In genomic region chr9:96818128-96818821, GRCm38 (mm10) we compare ENCODE assay signal across 9 mouse cellular contexts.
A peak's percentile ranks its signal among the peaks of the same experiment; 100 is the strongest.
DNase-seq lines count a peak whose midpoint lies in the region; ATAC-seq and TF ChIP-seq lines count a peak whose summit lies in the region.
"Had no signal": no experiment of that assay in that cellular context is flagged by ENCODE, and none has a peak within 500 bp of the region (broad histone marks: within the 10 kb centered on the region; RNA-seq: fewer than 3 reads in every experiment).

No protein-coding gene starts in this region.

- TF ChIP-seq POLR2A in brain, embryonic 14.5 days (IDR thresholded peaks at IDR 0.05; ENCODE audit: borderline replicate concordance, extremely low read depth, insufficient read depth, insufficient read length, poor library complexity, severe bottlenecking) = no peak

- H3K27ac ChIP-seq in hindbrain, embryonic 15.5 days (replicated peaks) = no peak overlapping the region
- no peak overlapping the region for H3K27ac ChIP-seq in midbrain, embryonic 15.5 days

- no peak overlapping the region for H3K4me2 ChIP-seq in hindbrain, embryonic 15.5 days
- no peak overlapping the region for H3K4me2 ChIP-seq in midbrain, embryonic 15.5 days

- 31% methylated on average over 7 of the region's 7 CpGs for WGBS in hindbrain, embryonic 15.5 days
- 33% methylated on average over 7 of the region's 7 CpGs for WGBS in midbrain, embryonic 15.5 days

- H3K9ac ChIP-seq in hindbrain, embryonic 15.5 days = no peak overlapping the region
- no peak overlapping the region for H3K9ac ChIP-seq in midbrain, embryonic 15.5 days

- H3K36me3 ChIP-seq in hindbrain, embryonic 15.5 days = no peaks in the 10 kb centered on the region
- H3K36me3 ChIP-seq in midbrain, embryonic 15.5 days (replicated peaks) = no peaks in the 10 kb centered on the region

- no peaks in the 10 kb centered on the region for H3K9me3 ChIP-seq in hindbrain, embryonic 15.5 days
- H3K9me3 ChIP-seq in midbrain, embryonic 15.5 days = no peaks in the 10 kb centered on the region

- intact Hi-C loops in left cerebral cortex, postnatal 14 days (cut with DNase I) = loop anchor here (2.0 kb wide), 1 partner anchor 149 kb away; no protein-coding TSS in a partner anchor

- ATAC-seq in erythroid progenitor cell, adult 5-6 weeks (replicated peaks; ENCODE audit: low FRiP score, poor library complexity, severe bottlenecking) = peak; percentile 70
- peak; percentile 73 for ATAC-seq in hindbrain, embryonic 15.5 days (ENCODE audit: low FRiP score, low read depth)
- ATAC-seq in midbrain, embryonic 15.5 days (replicated peaks) = peak; percentile 75; the same call in 1 of the 2 replicates

- DNase-seq in left cerebral cortex, adult 11 months (ENCODE audit: low spot score) = peak; percentile 57
- DNase-seq in left cerebral cortex, adult 8-10 months (ENCODE audit: low spot score in 2 of 2) = no peak
- peak; percentile 92 for DNase-seq in brain, embryonic 14.5 days (ENCODE audit: low read depth)
- peak; percentile 79 to 82 for DNase-seq in left cerebral cortex, postnatal 14 days (ENCODE audit: low spot score in 2 of 2)
- DNase-seq in testis, postnatal 14 days (ENCODE audit: low spot score) = peak; percentile 33

- peak; percentile 62; the same call in 1 of the 2 replicates for TF ChIP-seq CTCF in brain, embryonic 14.5 days (IDR thresholded peaks at IDR 0.05; ENCODE audit: borderline replicate concordance, extremely low read depth, insufficient read depth, insufficient read length)

- no peaks in the 10 kb centered on the region for H3K27me3 ChIP-seq in hindbrain, embryonic 15.5 days
- no peaks in the 10 kb centered on the region for H3K27me3 ChIP-seq in midbrain, embryonic 15.5 days (replicated peaks)
- H3K27me3 ChIP-seq: megakaryocyte, embryonic 14.5 days had no signal

- H3K4me3 ChIP-seq in hindbrain, embryonic 15.5 days = no peak overlapping the region
- no peak overlapping the region for H3K4me3 ChIP-seq in midbrain, embryonic 15.5 days
- H3K4me3 ChIP-seq: megakaryocyte, embryonic 14.5 days had no signal

- no peaks in the 10 kb centered on the region for H3K4me1 ChIP-seq in hindbrain, embryonic 15.5 days (replicated peaks)
- no peaks in the 10 kb centered on the region for H3K4me1 ChIP-seq in midbrain, embryonic 15.5 days

Comparison
In these comparisons a context has a peak if more than half of its experiments do, and no peak if none do; other contexts are left out.
1. DNase-seq: peak in left cerebral cortex, adult 11 months (single experiment), brain, embryonic 14.5 days (single experiment), left cerebral cortex, postnatal 14 days (2 of 2) and testis, postnatal 14 days (single experiment); none in left cerebral cortex, adult 8-10 months (0 of 2).
2. Peak in every context shown above with its lines, with median percentiles within 50 percentile points of each other: ATAC-seq.